Mouse (Mus musculus): ENCODE measurements around the gene Stambpl1. TPM values are rescaled to one million over a fixed set of nuclear protein-coding genes. Genes with fewer than 3 reads are reported as not detected.
"Not testable (repeated sequence)": the region's sequence is repeated elsewhere in the genome, so short reads cannot be mapped to it uniquely, and the experiment has no call there.

Gene Stambpl1
- polyA plus RNA-seq, 1 experiment from 2014 or later = 8.5 TPM

DNA sequence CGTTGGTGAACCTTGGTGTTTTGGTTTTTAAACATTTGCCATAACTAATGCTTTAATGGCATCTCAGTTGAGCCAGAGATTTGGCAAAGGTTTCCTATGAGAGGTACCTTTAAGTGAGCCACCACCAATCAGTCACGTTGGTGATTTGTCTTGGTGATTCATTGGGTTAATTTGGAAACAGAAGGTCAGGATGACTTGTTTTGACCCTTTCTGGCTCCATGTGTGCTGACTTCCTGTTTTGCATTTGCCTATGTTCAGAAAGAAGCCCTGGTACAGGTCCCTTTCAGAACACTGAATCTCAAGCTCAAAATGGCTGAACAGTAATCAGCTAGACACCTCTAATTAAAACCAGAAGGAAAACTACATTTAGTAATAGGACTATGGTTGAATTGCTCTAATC is 7.5 kb downstream of the Stambpl1 start:
- no peak for ATAC-seq (ENCODE audit: insufficient number of reproducible peaks, insufficient read depth, low FRiP score, low TSS enrichment)

DNA sequence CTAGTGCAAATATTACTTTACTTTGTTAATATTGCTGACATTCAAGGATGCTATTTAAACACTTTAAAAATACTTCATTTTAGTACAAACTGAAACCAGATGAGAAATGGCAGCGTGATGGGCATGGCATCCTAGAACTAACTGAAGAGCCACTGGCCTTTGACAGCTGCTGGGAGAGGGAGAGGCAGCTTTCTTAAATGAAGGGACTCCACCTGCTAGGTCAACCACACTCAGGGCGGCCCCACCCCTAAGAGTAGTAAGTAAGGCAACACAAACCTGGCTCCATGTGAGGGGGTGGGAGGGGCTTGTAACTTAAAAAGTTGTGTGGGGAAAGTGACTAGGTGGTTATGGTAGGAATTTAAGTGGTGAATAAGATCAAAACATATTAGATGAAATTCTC is 10.6 kb downstream of the Stambpl1 start:
- WGBS = 58% methylated on average over 2 of the region's 2 CpGs
- H3K4me1 ChIP-seq = no peaks in the 10 kb centered on the region

More for the DNA sequence above, 7.5 kb downstream of the Stambpl1 start:
- Histone ChIP-seq H3K36me3 (no peaks in the 10 kb centered on the region), H3K9ac (no peak overlapping the region), H3K4me1 (0 out of 2 replicates have a peak, but pooled peaks cover 3% of the 10 kb centered on the region), H3K4me3 (no peak overlapping the region), H3K27me3 (no peaks in the 10 kb centered on the region), H3K27ac (no peak overlapping the region), H3K4me2 (replicated peaks) (no peak overlapping the region), H3K9me3 (no peaks in the 10 kb centered on the region)
- 45% methylated on average over 2 of the region's 2 CpGs for WGBS

GRCm38 (mm10) chr19:34206128-34206527 is 14.1 kb downstream of the Stambpl1 start:
- not testable (repeated sequence) for H3K27me3 ChIP-seq; H3K9ac ChIP-seq; ATAC-seq (ENCODE audit: insufficient number of reproducible peaks, insufficient read depth, low FRiP score, low TSS enrichment); H3K36me3 ChIP-seq; H3K27ac ChIP-seq; H3K4me3 ChIP-seq; H3K4me1 ChIP-seq; H3K9me3 ChIP-seq; H3K4me2 ChIP-seq (replicated peaks)
- WGBS = 76% methylated on average over 4 of the region's 4 CpGs

More for the DNA sequence above, 10.6 kb downstream of the Stambpl1 start:
- Histone ChIP-seq H3K4me3 (no peak overlapping the region), H3K27ac (no peak overlapping the region), H3K9me3 (no peaks in the 10 kb centered on the region), H3K4me2 (replicated peaks) (no peak overlapping the region), H3K36me3 (no peaks in the 10 kb centered on the region), H3K9ac (no peak overlapping the region), H3K27me3 (no peaks in the 10 kb centered on the region)
- no peak for ATAC-seq (ENCODE audit: insufficient number of reproducible peaks, insufficient read depth, low FRiP score, low TSS enrichment)

DNA sequence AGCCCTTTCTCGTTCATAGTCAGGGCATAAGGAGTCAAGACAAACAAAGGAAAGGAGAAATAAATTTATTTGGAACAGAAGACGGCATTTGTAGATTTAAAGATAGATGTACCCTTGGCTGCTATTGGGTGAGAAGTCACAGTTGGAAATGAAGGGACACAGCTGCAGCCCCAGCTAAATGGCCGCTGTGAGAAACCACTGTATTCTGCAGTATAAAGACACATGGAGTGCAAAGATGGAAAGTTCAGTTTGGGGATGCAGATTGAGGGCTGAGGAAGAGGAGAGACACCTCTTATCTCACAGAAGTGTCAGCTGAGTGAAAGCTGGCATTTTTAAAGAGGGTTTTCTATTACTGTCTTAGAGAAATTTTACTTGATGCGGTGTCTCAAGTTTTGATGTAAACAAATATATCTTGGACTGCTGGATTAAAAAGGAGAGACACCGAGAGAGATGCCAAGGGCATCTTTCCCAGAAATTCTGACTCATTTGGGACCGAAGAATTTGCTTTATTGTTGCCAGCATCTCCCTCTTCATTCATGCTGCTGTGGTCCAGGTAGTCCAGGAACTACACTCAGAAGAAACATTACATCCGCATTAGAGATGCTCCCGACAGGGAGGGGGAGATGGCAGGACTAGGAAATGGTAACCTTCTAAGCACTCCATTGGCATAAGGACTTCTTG is 14.9 kb downstream of the Stambpl1 start:
- Histone ChIP-seq H3K27me3 (no peaks in the 10 kb centered on the region), H3K4me2 (replicated peaks) (no peak overlapping the region), H3K4me3 (no peak overlapping the region), H3K27ac (no peak overlapping the region), H3K4me1 (no peaks in the 10 kb centered on the region), H3K9ac (no peak overlapping the region), H3K36me3 (no peaks in the 10 kb centered on the region), H3K9me3 (no peaks in the 10 kb centered on the region)
- ATAC-seq (ENCODE audit: insufficient number of reproducible peaks, insufficient read depth, low FRiP score, low TSS enrichment) = no peak
- WGBS = 87% methylated on average over 8 of the region's 8 CpGs

GRCm38 (mm10) chr19:34209031-34209430 is 17.0 kb downstream of the Stambpl1 start:
- no peak overlapping the region for H3K4me3 ChIP-seq
- ATAC-seq (ENCODE audit: insufficient number of reproducible peaks, insufficient read depth, low FRiP score, low TSS enrichment) = no peak
- no peak overlapping the region for H3K27ac ChIP-seq
- 77% methylated on average over 3 of the region's 3 CpGs for WGBS
- H3K9me3 ChIP-seq = no peaks in the 10 kb centered on the region
- no peak overlapping the region for H3K9ac ChIP-seq
- H3K36me3 ChIP-seq = no peaks in the 10 kb centered on the region
- H3K4me1 ChIP-seq = no peaks in the 10 kb centered on the region
- no peaks in the 10 kb centered on the region for H3K27me3 ChIP-seq
- H3K4me2 ChIP-seq (replicated peaks) = no peak overlapping the region

DNA sequence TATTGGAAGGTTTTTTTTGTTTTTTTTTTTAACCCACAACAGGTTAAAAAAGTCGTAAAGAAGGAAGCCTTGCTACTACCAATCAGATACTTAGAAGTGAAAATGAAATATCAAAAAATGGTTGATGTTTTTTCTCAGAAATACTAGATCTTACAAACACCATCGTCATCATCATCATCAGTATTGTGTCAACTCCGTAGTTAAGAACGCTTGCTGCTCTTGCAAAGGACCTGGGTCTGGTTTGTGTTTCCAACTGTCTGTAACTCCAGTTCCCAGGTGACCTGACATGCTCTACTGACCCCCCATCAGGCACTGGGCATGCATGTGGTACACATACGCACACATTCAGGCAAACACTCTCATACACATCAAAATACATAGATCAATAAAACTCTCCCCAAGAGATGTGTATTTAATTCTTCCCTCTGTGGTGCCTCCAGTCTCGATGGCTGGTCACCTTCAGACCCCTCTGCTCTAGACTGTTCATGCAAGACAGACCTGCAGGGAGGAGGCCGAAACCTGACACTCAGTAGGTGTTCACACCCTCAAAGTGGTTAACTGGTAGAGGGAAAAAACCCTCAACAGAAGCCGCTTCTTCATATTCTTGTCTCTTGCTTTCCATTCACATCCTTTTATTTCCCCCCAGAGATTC is 18.0 kb downstream of the Stambpl1 start:
- H3K4me1 ChIP-seq = no peaks in the 10 kb centered on the region
- H3K36me3 ChIP-seq = no peaks in the 10 kb centered on the region
- 67% methylated on average over 8 of the region's 8 CpGs for WGBS
- H3K9me3 ChIP-seq = no peaks in the 10 kb centered on the region
- H3K27me3 ChIP-seq = no peaks in the 10 kb centered on the region
- ATAC-seq (ENCODE audit: insufficient number of reproducible peaks, insufficient read depth, low FRiP score, low TSS enrichment) = no peak
- H3K9ac ChIP-seq = no peak overlapping the region
- no peak overlapping the region for H3K4me3 ChIP-seq
- H3K27ac ChIP-seq = no peak overlapping the region
- no peak overlapping the region for H3K4me2 ChIP-seq (replicated peaks)

GRCm38 (mm10) chr19:34210841-34211240 is 18.8 kb downstream of the Stambpl1 start:
- H3K9me3 ChIP-seq = no peaks in the 10 kb centered on the region
- H3K4me3 ChIP-seq = no peak overlapping the region
- 71% methylated on average over 2 of the region's 2 CpGs for WGBS
- H3K27ac ChIP-seq = no peak overlapping the region
- H3K4me1 ChIP-seq = no peaks in the 10 kb centered on the region
- H3K9ac ChIP-seq = no peak overlapping the region
- no peaks in the 10 kb centered on the region for H3K36me3 ChIP-seq
- H3K27me3 ChIP-seq = no peaks in the 10 kb centered on the region
- ATAC-seq (ENCODE audit: insufficient number of reproducible peaks, insufficient read depth, low FRiP score, low TSS enrichment) = no peak
- no peak overlapping the region for H3K4me2 ChIP-seq (replicated peaks)

- no peaks in the 10 kb centered on the region for H3K4me1 ChIP-seq
- no peaks in the 10 kb centered on the region for H3K27me3 ChIP-seq
- no peaks in the 10 kb centered on the region for H3K36me3 ChIP-seq
- no peak overlapping the region for H3K27ac ChIP-seq
- H3K4me2 ChIP-seq (replicated peaks) = no peak overlapping the region
- H3K9ac ChIP-seq = no peak overlapping the region
- no peak overlapping the region for H3K4me3 ChIP-seq
- no peak for ATAC-seq (ENCODE audit: insufficient number of reproducible peaks, insufficient read depth, low FRiP score, low TSS enrichment)
- H3K9me3 ChIP-seq = no peaks in the 10 kb centered on the region
- WGBS = 89% methylated on average over 12 of the region's 12 CpGs
Observed at GRCm38 (mm10) chr19:34212489-34213250, 20.6 kb downstream of the Stambpl1 start.

DNA sequence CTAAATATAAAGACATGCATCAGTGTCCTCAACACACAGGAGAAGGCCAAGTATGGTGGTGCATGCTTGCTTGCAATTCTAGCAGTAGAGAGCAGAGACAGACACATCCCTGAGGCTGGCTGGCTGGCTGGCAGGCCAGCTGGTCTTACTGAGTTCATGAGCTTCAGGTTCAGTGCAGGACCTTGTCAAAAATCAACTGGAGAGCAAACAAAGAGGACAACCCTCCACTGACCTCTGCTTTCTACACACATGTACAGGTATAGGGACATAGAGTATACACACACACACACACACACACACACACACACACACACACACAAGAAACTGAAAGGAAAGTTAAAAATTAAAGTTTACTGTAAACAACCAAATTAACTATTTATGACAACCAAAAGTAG is 21.2 kb downstream of the Stambpl1 start:
- Histone ChIP-seq H3K9ac (no peak overlapping the region), H3K9me3 (no peaks in the 10 kb centered on the region), H3K4me1 (no peaks in the 10 kb centered on the region), H3K27ac (no peak overlapping the region), H3K27me3 (no peaks in the 10 kb centered on the region), H3K4me3 (no peak overlapping the region), H3K4me2 (replicated peaks) (no peak overlapping the region), H3K36me3 (no peaks in the 10 kb centered on the region)
- ATAC-seq (ENCODE audit: insufficient number of reproducible peaks, insufficient read depth, low FRiP score, low TSS enrichment) = no peak

DNA sequence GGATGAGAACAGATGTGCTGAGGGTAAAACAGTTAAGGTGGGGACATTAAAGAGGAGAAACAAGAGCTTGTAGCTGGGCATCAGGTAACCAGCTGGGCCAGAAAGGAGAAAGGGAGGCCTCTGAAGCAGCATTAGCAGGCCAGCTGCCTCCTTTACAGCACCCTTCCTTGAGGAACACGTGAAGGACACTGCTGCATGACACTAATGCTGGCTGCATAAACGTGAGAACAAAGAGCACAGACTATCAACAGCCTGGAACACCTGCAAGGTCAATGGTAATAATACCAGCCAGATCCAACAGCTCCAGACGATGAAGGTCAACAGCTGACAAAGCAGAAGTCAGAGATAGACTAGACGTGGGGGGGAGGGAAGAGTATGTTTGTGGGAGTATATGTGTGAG is 22.1 kb downstream of the Stambpl1 start:
- WGBS = 59% methylated on average over 4 of the region's 4 CpGs
- H3K9ac ChIP-seq = no peak overlapping the region
- no peak overlapping the region for H3K4me3 ChIP-seq
- ATAC-seq (ENCODE audit: insufficient number of reproducible peaks, insufficient read depth, low FRiP score, low TSS enrichment) = no peak
- H3K27ac ChIP-seq = no peak overlapping the region
- no peaks in the 10 kb centered on the region for H3K36me3 ChIP-seq
- no peak overlapping the region for H3K4me2 ChIP-seq (replicated peaks)
- H3K4me1 ChIP-seq = no peaks in the 10 kb centered on the region
- no peaks in the 10 kb centered on the region for H3K9me3 ChIP-seq
- no peaks in the 10 kb centered on the region for H3K27me3 ChIP-seq

- H3K27ac ChIP-seq = no peak overlapping the region
- H3K36me3 ChIP-seq = no peaks in the 10 kb centered on the region
- H3K4me1 ChIP-seq = no peaks in the 10 kb centered on the region
- no peaks in the 10 kb centered on the region for H3K9me3 ChIP-seq
- no peaks in the 10 kb centered on the region for H3K27me3 ChIP-seq
- H3K4me3 ChIP-seq = no peak overlapping the region
- H3K4me2 ChIP-seq (replicated peaks) = no peak overlapping the region
- WGBS = 79% methylated on average over 5 of the region's 5 CpGs
- no peak for ATAC-seq (ENCODE audit: insufficient number of reproducible peaks, insufficient read depth, low FRiP score, low TSS enrichment)
- H3K9ac ChIP-seq = no peak overlapping the region
Observed at GRCm38 (mm10) chr19:34216956-34217355, 24.9 kb downstream of the Stambpl1 start.

DNA sequence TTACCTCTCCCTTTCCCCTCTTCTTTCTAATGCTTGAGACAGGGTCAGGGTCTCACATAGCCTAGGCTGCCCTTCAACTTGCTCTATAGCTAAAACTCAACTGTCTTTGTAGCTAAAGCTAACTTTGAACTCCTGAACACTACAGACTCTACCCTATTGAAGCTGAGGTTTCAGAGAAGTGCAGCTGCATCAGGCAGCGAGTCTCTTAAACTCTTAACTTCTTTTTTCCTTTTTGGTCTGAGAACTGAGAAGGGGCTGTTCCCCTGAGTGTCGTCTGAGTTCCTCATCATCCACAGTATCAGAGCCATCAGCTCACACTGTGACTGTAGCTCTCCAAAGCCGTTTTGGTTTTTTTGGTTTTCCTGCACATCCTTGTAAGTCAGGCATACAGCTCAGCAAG is 25.7 kb downstream of the Stambpl1 start:
- H3K4me2 ChIP-seq (replicated peaks) = no peak overlapping the region
- 82% methylated on average over 3 of the region's 3 CpGs for WGBS
- H3K9me3 ChIP-seq = no peaks in the 10 kb centered on the region
- no peaks in the 10 kb centered on the region for H3K4me1 ChIP-seq
- no peak overlapping the region for H3K4me3 ChIP-seq
- no peaks in the 10 kb centered on the region for H3K36me3 ChIP-seq
- H3K27me3 ChIP-seq = no peaks in the 10 kb centered on the region
- no peak overlapping the region for H3K27ac ChIP-seq
- no peak for ATAC-seq (ENCODE audit: insufficient number of reproducible peaks, insufficient read depth, low FRiP score, low TSS enrichment)
- no peak overlapping the region for H3K9ac ChIP-seq
